Mouse (Mus musculus) B cell, adult 2 months (primary cell): Measurements from ENCODE around the gene Lrp1.

Experiments used
- DNase-seq, 2 experiments: peaks; one replicate each; pipeline ENCODE4 v3.0.0; 2022

Gene Lrp1

DNA sequence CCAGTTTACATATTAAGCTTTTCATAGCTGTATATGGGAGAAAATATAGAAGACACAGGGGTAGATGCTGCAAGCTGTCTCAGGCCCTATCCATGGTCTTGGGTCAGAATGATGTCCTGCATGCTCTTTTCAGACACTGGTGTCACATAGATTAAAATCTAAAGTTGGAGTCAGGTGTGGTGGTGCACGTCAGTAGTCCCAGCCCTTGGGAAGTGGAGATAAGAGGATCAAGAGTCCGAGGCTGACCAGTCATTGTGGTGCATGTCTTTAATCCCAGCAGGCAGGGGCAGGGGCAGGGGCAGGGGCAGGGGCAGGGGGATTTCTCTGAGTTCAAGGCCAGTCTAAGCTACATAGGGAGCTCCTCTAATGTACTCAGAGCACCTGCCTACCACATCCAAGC lies 24.8 kb upstream of the Lrp1 start:
- no peak for DNase-seq

DNA sequence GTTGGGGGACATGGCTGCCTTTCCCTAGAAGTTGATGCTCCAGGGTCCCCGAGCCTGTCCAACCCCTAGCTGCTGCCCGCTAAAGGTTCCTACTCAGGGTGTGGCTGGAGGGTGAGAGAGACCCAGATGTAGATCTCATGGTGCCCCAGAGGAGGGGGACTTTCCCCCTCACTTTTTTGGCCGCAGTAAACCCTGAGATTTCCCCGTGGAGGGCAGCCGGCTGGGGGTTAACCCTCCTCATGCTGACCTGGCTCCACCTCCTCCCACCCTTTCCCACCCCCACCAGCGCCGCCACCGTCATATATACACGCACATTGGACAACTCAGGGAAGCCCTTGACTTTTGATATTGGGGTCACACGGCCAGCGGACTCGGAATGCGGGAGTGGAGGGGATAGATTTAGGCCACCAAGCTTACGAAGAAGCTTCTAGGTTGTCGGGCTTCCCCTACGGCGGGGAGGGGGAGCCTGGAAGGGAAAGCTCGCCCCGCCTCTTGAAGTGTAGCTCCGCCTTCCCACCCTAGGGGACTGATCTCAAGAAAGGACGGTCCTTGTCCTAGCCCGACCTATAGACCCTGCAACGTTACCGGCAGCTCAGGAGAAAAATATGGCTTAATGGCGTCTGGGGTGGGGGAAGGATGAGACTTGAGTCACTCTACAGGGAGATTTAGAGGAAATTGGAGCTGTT lies 22.7 kb upstream of the Lrp1 start:
- peak; percentile 88 to 91 for DNase-seq

DNA sequence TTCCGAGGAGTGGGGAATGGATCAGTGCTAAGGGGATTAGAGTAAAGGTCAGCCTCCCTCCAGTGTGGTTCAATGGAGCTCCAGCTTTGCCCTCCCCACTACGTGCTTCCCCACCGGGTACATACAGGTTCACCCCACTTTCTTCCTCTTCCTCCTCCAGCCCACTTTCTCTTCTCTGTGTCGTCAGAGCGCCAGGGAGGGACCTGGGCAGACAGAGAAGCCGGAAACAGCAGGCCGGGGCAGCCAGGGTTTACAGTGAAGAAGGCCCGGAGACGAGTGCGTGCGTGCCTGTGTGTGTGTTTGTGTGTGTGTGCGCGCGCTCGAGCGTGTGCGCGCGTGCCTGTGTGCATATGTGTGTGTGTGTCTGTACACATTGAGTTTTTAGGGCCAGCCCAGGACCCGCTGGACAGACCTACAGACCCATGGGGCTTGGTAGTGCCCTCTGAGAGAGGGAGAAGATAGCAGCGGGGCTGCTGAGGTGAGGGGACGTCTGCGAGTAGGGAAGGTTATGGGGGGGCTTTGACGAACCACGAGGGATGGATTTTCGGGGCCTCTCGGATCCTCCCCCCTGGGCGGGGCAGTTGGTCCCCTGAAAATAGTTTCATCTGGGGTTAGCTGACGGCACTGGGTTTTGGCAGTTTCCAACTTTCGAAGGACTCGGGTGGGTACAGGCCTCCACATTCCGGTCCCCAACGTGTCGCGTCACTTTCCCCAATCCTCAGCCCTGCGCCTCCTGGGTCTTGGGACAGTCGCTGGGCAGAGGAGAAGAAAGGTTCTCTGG lies 22.0 kb upstream of the Lrp1 start, which contains the start of gene Stat6:
Gene Stat6 (plus strand): TSS at position 215 of the 781 bp plus-strand sequence.
- peak; percentile 89 to 90 for DNase-seq

DNA sequence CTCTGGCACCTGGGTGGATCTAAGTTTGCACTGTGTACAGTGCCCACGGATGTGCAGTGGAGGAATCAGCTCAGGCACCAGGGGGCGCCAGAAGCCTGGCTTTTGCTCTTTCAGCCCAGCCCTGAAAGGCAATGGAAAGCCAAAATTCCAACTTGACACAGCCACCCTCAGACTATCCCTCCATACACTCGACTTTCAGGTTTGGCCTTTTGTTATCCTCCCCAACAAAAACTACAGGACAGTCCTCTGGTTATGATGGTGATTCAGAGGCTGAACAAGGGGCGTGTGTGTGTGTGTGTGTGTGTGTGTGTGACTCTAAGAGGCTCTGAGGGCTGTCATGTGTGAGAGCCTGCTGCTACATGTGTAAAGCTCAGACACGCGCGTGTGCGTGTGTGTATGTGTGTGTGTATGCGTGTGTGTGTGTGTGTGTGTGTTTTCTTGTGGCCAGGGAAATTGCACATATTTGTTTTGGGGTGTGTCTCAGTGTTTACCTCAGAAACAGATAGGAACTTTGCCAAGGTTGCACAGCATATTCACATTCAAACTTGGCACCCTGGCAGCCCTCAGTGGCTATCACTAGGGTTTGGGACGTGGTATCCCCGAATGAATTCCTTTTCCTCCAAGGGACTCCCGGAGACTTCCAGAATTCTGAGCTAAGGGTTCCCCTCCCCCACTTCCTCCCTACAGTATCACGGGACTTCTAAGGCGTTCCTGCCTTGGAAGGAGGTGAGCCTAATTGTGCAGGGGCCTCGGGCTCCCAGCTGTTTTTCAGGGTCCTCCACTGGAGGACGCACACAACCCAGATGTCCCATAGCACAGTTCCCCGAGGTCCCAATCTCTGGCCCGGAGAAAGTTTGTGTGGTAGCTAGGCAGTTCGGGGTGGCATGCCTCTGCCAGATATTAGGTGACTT lies 21.2 kb upstream of the Lrp1 start:
- DNase-seq, result peak; percentile 92 to 93

DNA sequence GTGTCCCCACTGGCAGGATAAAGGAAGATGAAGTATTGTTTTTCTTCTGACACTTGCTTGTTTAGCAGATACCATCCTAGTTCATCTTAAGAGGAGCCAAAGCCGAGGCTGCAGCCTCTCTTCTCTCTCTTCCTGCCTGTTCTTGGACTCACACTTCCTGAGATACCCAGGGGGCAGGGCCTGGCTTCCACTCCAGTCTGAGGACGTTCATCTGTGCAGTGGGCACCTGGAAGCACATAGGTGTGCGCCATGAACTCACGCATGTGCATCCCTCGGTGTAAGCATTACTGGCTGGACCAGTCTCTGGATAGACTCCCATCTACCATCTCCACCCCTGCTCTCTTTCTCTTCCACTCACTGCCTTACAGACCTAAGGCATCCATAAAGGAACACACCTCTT lies 19.5 kb upstream of the Lrp1 start:
- DNase-seq, result no peak

DNA sequence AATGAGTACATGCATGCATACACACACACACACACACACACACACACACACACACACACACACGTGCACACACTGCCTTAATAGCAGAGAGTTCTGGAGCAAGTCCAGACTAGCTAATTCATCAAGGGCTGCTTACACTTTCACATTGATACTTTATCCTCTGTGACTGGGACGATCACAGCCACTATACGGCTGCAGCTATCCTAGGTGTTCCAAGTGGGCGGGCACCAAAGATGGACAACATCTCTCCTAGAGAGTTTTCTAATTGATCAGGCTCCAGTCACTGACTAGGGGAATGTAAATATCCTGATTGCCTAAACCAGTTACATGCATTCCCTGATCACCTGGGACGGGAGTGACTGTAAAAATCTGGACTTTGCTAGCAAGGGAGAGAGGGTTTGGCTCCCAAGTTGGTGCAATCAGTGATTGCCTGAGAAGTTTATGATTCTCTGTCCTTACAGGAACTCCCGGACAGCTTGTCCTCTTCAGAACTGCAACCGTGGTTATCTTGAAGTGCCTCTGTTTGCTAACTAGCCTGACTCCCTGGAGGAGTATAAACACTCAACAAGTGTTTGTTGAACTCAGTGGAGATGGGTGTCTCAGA lies 11.8 kb upstream of the Lrp1 start:
- no peak for DNase-seq

DNA sequence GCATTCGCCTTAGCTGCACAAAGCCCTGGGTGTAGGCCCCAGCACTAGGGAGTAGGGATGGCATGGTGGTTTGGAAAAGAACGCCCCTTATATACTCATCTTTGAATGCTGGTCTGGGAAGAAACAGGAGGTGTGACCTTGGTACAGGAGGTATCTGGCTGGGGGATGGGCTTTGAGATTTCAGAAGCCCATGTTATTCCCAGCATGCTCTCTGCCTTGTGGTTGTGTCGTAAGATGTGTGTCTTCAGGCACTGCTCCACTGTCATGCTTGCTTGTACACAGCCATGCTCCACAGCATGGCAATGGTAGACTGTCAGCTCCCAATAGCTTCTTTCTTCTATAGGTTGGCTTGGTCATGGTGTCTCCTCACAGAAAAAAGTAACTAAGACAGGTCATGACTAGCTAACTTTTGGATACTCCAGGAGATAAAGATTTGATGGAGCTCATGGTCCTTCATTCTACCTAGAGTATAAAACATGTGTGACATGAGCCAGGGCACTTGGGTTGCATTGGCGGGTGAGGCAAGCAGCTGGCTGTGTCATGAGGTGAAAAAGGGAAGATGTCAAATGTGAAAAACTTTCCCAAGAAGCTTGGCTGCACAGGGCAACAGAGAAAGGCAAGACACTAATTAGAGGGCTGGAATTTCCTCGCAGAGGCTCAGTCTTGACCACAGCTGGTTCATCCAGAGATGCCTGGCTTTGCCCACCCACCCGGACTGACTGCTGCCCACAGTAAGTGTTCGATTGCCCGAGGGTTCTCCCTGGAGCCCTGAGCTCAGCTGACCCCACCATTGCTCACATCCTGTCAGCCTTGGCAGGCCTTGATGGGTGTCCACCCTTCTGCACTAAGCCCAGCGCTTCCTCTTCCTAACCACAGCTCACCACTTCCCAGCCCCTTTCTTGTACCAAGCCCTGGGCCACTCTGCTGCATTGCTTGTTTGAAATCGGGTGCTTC lies 10.6 kb upstream of the Lrp1 start:
- DNase-seq, result no peak

DNA sequence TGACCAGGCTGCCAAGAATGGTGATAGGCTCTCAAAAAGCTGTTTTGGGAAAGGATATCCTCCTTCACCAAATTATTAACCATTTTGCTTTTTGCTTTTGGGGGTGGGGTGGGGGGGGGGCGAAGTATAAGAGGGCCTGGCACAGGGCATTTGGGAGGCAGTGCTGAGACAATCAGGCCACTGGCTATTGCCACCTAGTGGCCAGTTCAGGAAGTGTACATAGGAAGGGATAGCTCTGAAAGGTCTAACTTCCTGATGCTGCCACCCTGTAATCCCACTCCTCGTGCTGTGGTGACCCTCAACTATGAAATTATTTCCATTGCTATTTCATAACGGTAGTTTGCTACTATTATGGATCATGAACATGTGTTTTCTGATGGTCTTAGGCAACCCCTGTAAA lies 5.5 kb upstream of the Lrp1 start:
- peak; percentile 62 to 66 for DNase-seq

DNA sequence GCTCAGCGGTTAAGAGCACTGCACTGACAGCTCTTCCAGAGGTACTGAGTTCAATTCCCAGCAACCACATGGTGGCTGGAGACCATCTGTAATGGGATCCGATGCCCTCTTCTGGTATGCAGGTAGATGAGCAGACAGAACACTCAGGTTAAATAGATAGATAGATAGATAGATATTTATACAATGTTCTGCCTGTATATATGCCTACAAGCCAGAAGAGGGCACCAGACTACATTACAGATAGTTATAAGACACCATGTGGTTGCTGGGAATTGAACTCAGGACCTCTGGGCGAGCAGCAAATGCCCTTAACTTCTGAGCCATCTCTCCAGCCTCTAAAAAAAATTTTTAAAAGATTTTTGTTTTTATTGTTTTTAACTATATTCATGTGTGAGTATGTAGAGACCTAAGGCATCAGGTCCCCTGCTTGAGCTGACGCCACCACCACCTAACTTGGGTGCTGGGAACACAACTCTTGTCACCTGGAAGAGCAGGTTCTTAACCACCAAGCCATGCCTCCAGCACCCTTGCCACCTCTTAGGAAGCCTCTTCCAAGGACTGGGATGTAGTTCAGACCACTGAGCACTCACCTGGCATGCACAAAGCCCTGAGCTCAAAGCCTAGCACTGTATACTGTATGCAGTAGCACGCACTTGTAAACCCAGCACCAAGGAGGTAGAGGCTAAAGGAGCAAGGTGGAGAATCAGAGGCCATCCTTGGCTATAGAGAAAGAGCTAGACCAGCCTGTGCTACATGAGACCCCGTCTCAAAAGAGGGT lies 2.7 kb upstream of the Lrp1 start:
- DNase-seq, result no peak

DNA sequence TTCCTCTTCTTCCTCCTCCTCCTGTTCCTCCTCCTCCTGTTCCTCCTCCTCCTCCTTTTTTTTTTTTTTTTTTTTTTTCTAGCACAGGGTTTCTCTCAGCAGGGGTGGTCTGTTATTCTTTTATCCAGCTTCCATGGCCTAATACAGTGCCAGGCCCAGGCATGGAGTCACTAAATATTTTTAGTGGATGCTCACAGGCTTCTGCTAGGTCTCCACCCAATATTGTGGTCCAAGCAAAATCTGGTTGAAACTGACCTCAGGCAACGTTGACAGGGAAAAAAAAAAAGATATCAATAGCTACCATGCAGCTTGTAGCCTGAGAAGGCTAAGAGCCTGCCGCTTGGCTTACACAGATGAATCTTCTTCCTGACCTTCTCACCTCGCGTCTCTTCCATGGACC lies 1.7 kb upstream of the Lrp1 start:
- DNase-seq, result no peak

DNA sequence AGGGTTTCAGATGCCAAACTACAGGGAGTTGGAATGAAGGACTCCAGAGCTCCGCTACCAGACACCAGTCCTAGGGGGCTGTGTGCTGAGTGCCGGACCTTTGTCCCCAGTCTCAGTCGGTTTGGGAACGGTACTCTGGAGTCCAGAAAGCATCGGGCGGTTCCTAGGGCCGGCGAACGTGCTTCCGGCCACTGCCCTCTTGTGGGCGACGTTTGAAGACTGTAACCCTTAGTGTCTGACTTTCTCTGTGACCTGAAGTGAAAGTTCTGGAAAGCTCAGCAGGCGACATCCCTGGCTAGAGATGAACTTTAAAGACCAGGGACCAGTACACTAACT lies 1.1 kb upstream of the Lrp1 start:
- DNase-seq, result peak; percentile 34 to 43

DNA sequence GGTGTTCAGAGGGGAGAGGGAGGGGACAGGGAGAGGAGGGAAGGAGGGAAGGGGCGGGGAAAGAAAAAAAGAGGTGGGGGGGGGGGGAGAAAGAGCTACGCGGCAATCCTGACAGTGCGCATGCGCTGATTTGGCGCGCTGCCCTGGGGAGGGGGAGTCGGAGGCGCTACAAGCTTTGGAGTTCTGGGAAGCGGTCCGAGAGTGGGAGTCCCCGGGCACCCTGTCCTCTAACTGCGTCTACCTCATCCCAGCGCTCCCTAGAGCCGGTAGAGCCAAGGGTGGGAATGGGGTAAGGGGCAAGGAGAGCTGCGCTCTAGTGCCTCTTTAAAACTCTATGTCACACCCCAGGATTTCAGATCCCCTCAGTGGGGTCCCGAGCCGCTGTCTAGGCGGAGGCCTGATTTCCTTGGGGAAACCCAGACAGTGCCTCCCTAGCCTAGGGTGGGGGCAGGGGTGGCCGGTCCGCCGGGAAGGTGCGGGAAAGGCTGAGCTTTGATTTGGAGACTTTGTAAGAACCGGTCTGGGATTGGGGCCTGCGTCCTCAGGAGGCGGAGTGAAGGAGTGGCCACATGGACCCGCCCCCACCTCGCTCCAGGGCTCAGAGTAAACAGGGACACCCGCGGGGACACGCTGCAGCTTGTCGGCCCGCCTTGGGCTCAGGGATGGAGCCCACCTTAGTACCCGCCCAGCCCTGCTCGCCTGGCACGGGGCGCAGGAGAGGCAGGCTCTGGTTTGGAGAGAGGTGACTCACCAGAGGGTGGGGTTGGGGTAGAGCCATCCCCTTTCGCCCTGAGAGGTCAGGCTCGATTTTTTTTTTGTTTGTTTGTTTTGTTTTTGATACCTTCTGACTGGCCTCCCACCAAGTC lies 476 bp upstream of the Lrp1 start:
- peak; percentile 49 to 52 for DNase-seq

DNA sequence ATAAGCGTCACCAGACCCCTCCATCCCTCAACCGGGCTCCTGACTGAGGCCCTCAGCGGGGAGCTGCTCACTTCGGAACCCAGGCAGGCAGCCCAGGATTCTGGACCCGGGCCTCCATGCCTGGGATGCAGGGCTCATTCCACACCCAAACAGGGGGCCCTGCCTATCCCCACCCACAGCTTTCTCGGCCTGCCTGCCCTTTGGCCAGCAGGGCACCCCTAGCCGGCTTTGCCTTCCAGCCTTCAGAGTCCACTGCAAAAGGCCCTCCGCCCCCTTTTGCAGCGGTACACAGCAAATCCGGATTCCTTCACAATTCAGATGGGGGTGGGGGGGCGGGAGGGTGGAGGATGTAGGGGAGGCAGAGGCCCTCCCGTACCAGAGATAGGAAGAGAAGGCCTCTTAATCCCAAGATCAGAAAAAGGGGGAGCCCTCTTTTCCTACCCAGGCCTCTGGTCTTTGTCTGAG lies 975 bp downstream of the Lrp1 start:
- no peak for DNase-seq

DNA sequence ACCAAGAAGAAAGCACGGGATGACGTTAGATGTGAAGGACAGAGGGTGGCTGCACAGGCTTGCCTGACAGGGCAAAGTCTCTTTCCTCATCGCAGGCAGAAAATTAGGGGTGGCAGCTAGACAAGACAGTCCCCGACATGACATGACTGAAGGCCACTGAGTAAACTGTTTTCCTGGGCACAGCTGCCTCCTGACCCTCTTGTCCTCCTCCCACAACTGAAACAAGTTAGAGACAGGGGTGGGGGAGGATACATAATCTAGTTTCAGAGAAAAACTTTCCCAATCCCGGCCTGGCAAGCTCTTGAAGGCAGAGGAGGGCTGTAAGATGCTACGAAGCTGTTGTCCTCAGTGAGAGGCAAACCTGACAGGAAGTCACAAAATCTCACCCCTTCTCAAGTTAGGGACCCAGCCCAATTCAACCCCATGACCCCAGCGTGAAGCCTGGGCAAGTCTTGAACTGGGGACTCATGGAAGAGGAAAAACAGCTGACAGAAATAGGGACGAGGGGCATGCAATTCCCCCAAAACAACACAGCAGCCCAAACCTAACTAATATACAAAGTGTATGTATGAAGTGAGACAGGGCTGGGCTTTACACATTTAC lies 1.7 kb downstream of the Lrp1 start:
- no peak for DNase-seq

DNA sequence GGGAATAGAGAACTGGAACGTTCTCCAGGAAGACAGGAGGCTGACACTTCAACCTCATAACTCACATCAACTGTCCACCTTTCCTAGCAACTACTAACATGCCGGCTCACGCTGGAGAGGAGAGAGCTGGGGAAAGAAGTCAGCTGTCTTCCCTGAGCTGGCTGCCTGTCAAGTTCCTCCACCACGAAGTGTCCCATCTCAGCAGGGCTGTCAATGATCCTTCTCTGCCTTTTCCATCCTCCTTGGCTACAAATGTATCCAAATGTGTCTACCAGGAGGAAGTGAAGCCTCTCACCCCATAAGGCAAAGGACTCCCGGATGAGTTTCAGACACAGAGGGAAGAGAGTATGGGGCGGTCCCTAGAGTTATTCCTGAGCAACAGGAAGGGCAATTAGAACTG lies 2.8 kb downstream of the Lrp1 start:
- no peak for DNase-seq

DNA sequence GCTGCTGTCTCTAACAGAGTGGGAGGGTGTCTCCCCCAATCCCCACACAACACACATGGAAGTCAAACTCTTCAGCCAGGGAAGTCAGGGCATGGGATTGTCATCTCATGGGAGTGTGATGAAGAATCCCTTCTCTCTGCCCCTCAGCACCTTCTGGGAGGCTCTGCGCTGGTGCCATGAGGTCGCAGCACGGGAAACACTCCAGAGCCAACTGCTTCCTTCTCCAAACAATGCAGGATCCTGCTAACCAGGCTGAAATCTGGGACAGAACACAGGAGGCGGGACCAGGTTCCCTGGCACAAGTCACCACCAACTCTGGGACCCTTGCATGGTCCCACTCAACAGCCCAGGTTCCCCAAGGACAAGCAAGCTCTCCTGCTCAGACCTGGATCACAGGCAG lies 3.7 kb downstream of the Lrp1 start:
- DNase-seq, result no peak

DNA sequence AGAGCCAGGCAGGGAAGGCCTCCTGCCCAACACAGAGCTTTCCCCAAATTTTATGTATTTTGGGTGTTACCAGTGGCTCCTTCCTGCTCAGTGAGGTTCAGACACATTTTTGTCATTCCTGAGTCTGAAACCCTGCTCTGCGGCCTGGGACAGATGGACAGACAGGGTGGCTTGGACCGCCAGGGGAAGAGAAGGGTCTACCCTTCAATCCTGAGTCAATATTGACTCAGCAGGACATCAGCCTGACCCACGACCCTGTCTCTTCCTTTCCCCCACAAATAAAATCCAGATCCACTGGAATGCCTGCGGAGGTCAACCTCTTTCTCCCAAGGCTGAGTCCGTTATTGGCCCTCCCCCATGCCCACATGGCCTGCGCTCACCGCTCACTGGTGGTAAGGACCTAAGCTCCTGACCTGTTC lies 4.7 kb downstream of the Lrp1 start:
- DNase-seq, result no peak

DNA sequence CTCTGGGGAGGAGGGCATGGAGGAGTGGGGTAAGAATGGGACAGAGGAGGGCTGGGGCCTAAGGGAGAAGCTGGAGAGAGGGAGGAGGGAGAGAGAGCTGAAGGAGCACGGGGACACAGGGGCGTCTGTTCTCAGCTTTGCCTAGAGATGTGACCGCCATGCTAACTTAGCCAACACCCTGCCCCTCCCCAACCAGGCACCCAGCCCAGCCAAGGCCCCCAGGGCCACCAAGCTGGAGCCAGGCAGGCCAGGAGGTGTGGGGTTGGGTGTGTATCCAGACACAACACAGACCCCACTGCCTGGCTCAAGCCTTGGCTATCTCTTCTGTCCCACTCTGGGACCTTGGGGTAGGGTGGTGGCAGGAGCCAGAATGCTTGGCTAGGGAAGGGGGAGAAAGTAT lies 5.4 kb downstream of the Lrp1 start:
- no peak for DNase-seq

DNA sequence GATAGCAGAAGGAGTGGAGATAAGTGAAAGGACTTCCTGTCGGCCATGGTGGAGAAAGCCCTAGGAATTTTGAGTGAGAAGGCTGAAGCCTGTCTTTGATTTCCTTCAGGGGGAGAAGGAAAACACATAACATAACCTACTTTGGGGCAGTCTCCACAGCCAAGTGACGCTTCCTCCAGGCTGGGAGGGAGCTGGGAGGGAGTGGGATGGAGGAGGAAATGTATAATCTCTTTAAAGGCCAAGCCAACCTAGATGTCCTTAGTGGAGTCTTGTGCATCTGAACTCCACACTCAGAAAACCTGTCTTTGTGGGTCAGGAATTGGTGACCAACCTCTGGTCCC lies 5.9 kb downstream of the Lrp1 start:
- no peak for DNase-seq
